Mouse (Mus musculus) embryonic stem cell, embryonic (primary cell): ENCODE data around the gene Prss22.
"Not testable (repeated sequence)": the region's sequence is repeated elsewhere in the genome, so short reads cannot be mapped to it uniquely, and the experiment has no call there.

ENCODE experiments used
- CTCF ChIA-PET, 4 experiments: fragments of 300-600 bp in 2 of 4; fragments of 350-600 bp in 2 of 4; sonication (Branson Sonifier 250); formaldehyde crosslinking; loops; one replicate each; lab custom pipeline; 2022; ENCODE audit warnings: inconsistent platforms in 2 of 4; lab: Charles Lee
- POLR2A ChIA-PET, 4 experiments: fragments of 300-600 bp in 2 of 4; fragments of 350-600 bp in 2 of 4; sonication (Branson Sonifier 250); formaldehyde crosslinking; loops; one replicate each; lab custom pipeline; 2022; ENCODE audit warnings: antibody characterized with exemption in 4 of 4, inconsistent platforms in 1 of 4; lab: Charles Lee

Gene Prss22

GRCm38 (mm10) chr17:23979471-23979870 is 18.4 kb downstream of the Prss22 start:
- POLR2A ChIA-PET: interaction anchor here in 2 of 4 experiments (0.8 to 3.3 kb wide), 8 partner anchors 9 to 272 kb away, joined by 3 to 12 read pairs (median 4); partner anchors contain the start of gene Ccnf (in 1 of the 2)
- CTCF ChIA-PET: interaction anchor here in 2 of 4 experiments (1.1 to 2.9 kb wide), 6 partner anchors 10 to 19 kb away, joined by 3 to 18 read pairs (median 7); no protein-coding TSS in a partner anchor

GRCm38 (mm10) chr17:23976665-23977064 is 21.2 kb downstream of the Prss22 start:
- POLR2A ChIA-PET: interaction anchor here in 2 of 4 experiments (0.7 to 0.9 kb wide), 2 partner anchors 14 to 117 kb away, joined by 3 to 5 read pairs; no protein-coding TSS in a partner anchor

GRCm38 (mm10) chr17:23971315-23971714 is 26.6 kb downstream of the Prss22 start:
- POLR2A ChIA-PET: interaction anchor here in 2 of 4 experiments (0.7 to 2.4 kb wide), 10 partner anchors 9 to 556 kb away, joined by 3 to 12 read pairs (median 4); partner anchors contain the start of genes Abca3 (in 1 of the 2), Prss30 (in 1 of the 2) and Traf7 (in 1 of the 2)
- CTCF ChIA-PET: interaction anchor here (0.5 to 3.9 kb wide), 15 partner anchors 8 to 463 kb away, joined by 3 to 36 read pairs (median 4); partner anchors contain the start of genes Prss32 (in 2 of the 4), Prss30 (in 1 of the 4) and Prss41 (in 1 of the 4)

More at GRCm38 (mm10) chr17:23976665-23977064, 21.2 kb downstream of the Prss22 start:
- CTCF ChIA-PET: interaction anchor here in 2 of 4 experiments (0.6 kb wide), 2 partner anchors 17 kb away, joined by 3 to 12 read pairs; no protein-coding TSS in a partner anchor

GRCm38 (mm10) chr17:23969231-23969630 is 28.7 kb downstream of the Prss22 start:
- POLR2A ChIA-PET: interaction anchor here in 3 of 4 experiments (0.7 to 1.6 kb wide), 7 partner anchors 18 to 563 kb away, joined by 3 to 5 read pairs (median 4); partner anchors contain the start of genes Prss32 (in 1 of the 3) and Prss41 (in 1 of the 3)
- CTCF ChIA-PET: interaction anchor here (0.6 to 3.9 kb wide), 62 partner anchors 9 to 471 kb away, joined by 3 to 36 read pairs (median 4); partner anchors contain the start of genes Prss32 (in 2 of the 4), Prss41 (in 2 of the 4), Flywch2 (in 1 of the 4) and Prss22 (in 1 of the 4)

- ChIA-PET CTCF (interaction anchor here (0.5 to 3.9 kb wide), 40 partner anchors 9 to 332 kb away, joined by 3 to 36 read pairs (median 5); partner anchors contain the start of genes Prss32 (in 2 of the 4), Prss41 (in 2 of the 4), Flywch2 (in 1 of the 4) and Prss22 (in 1 of the 4)), POLR2A (interaction anchor here in 3 of 4 experiments (0.6 to 1.6 kb wide), 6 partner anchors 19 to 706 kb away, joined by 3 to 5 read pairs (median 4); partner anchors contain the start of genes Prss32 (in 1 of the 3) and Prss41 (in 1 of the 3))
Measured at GRCm38 (mm10) chr17:23968780-23969179, 29.1 kb downstream of the Prss22 start.

GRCm38 (mm10) chr17:23966658-23967401 is 31.1 kb downstream of the Prss22 start:
- ChIA-PET POLR2A (interaction anchor here in 1 of 4 experiments (1.5 kb wide), 1 partner anchor 89 kb away, joined by 3 read pairs; no protein-coding TSS in a partner anchor), CTCF (interaction anchor here in 2 of 4 experiments (0.6 to 1.2 kb wide), 3 partner anchors 27 to 113 kb away, joined by 3 read pairs; no protein-coding TSS in a partner anchor)

- CTCF ChIA-PET: interaction anchor here in 2 of 4 experiments (0.8 to 1.0 kb wide), 2 partner anchors 122 to 123 kb away, joined by 3 read pairs; partner anchors contain the start of genes Prss32 (in 2 of the 2) and Prss41 (in 2 of the 2)
Measured at GRCm38 (mm10) chr17:23965805-23966425, 32.0 kb downstream of the Prss22 start.

GRCm38 (mm10) chr17:23961573-23962122 is 36.3 kb downstream of the Prss22 start:
- ChIA-PET POLR2A (interaction anchor here in 2 of 4 experiments (1.2 to 2.5 kb wide), 4 partner anchors 10 to 132 kb away, joined by 3 to 7 read pairs (median 4); partner anchors contain the start of gene Elob (in 1 of the 2)), CTCF (interaction anchor here (0.5 to 6.8 kb wide), 10 partner anchors 9 to 348 kb away, joined by 3 to 78 read pairs (median 4); partner anchors contain the start of genes Prss32 (in 2 of the 4) and Prss41 (in 2 of the 4))

More at GRCm38 (mm10) chr17:23965805-23966425, 32.0 kb downstream of the Prss22 start:
- POLR2A ChIA-PET: interaction anchor here in 2 of 4 experiments (0.5 to 1.5 kb wide), 3 partner anchors 25 to 284 kb away, joined by 3 read pairs; no protein-coding TSS in a partner anchor

GRCm38 (mm10) chr17:23960084-23960738 is 37.7 kb downstream of the Prss22 start:
- ChIA-PET CTCF (interaction anchor here (0.5 to 6.8 kb wide), 74 partner anchors 9 to 392 kb away, joined by 3 to 78 read pairs (median 4); partner anchors contain the start of genes Prss41 (in 4 of the 4), Prss32 (in 3 of the 4), Prss30 (in 2 of the 4) and Abca3 (in 1 of the 4)), POLR2A (interaction anchor here (0.7 to 2.5 kb wide), 17 partner anchors 10 to 568 kb away, joined by 3 to 13 read pairs (median 3); partner anchors contain the start of genes Elob (in 1 of the 4), Prss32 (in 1 of the 4), Prss41 (in 1 of the 4) and Traf7 (in 1 of the 4))

- CTCF ChIA-PET: no interaction called here
- POLR2A ChIA-PET: interaction anchor here in 1 of 4 experiments (0.6 kb wide), 1 partner anchor 84 kb away, joined by 5 read pairs; no protein-coding TSS in a partner anchor
Measured at GRCm38 (mm10) chr17:23955174-23955573, 42.7 kb downstream of the Prss22 start, which contains the start of gene Sbpl. Gene Sbpl (minus strand): TSS chr17:23955274.

GRCm38 (mm10) chr17:23950828-23951227 is 47.1 kb downstream of the Prss22 start:
- CTCF ChIA-PET: not testable (repeated sequence)

GRCm38 (mm10) chr17:23949068-23949467 is 48.8 kb downstream of the Prss22 start:
- ChIA-PET POLR2A (no interaction called here), CTCF (interaction anchor here in 2 of 4 experiments (0.7 to 1.5 kb wide), 3 partner anchors 11 to 192 kb away, joined by 3 to 7 read pairs (median 4); no protein-coding TSS in a partner anchor)

More at GRCm38 (mm10) chr17:23950828-23951227, 47.1 kb downstream of the Prss22 start:
- POLR2A ChIA-PET: not testable (repeated sequence)

- CTCF ChIA-PET, POLR2A ChIA-PET: not testable (repeated sequence)
Measured at GRCm38 (mm10) chr17:23947486-23947885, 50.4 kb downstream of the Prss22 start.
